Mouse (Mus musculus): Measurements from ENCODE around the gene Hist2h2bb. TPM values are rescaled to one million over a fixed set of nuclear protein-coding genes. Genes with fewer than 3 reads are reported as not detected.

The Hist2h2bb gene
- total and polyA plus RNA-seq, 3 experiments = 11.2 to 6,680 TPM; not detected in 1

DNA sequence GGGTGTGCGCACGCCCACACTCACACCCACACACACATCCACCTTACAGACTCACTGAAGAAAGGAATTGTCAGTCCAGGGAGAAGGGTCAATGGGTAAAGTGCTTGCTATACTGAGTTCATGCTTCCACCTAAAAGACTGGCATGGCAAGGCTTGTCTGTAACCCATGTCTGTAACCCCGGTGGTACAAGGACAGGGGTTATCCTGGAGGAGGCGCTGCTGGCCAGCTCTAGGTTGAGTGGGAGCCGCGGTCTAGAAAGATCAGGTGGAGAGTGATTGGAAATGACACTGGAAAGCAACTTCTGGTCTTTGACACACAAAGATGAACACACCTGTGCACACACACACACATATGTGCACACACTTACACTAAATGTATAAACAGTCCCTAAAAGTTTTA lies 11.1 kb downstream of the Hist2h2bb start (continued):
- peak; percentile 24 to 59 (median 54); a peak in 5 of 6 replicates for TF ChIP-seq CTCF (IDR thresholded peaks at IDR 0.05 in 2 of 3, conservative IDR thresholded peaks at IDR 0.05 in 1 of 3; ENCODE audit: control insufficient read depth in 1 of 3, insufficient read depth in 1 of 3, low read depth in 2 of 3, low read length in 3 of 3, poor library complexity in 1 of 3, severe bottlenecking in 1 of 3)
- no peak for TF ChIP-seq E2F4 (IDR thresholded peaks at IDR 0.05; ENCODE audit: borderline replicate concordance, low read depth, low read length)
- TF ChIP-seq ZMIZ1 (IDR thresholded peaks at IDR 0.05; ENCODE audit: low read depth, low read length) = no peak
- TF ChIP-seq RCOR1 (IDR thresholded peaks at IDR 0.05; ENCODE audit: low read depth, low read length) = no peak
- no peak for TF ChIP-seq POLR2AphosphoS5 (IDR thresholded peaks at IDR 0.05; ENCODE audit: borderline replicate concordance, low read depth, low read length)
- TF ChIP-seq USF1 (IDR thresholded peaks at IDR 0.05; ENCODE audit: low read depth, low read length) = no peak
- no peak for TF ChIP-seq ZKSCAN1 (IDR thresholded peaks at IDR 0.05; ENCODE audit: low read depth, low read length)

- Histone ChIP-seq H3K4me3 (ENCODE audit: control insufficient read depth in 1 of 2, insufficient read depth in 1 of 2, low read depth in 2 of 2, low read length in 2 of 2) (no peak overlapping the region), H3K9ac (ENCODE audit: control insufficient read depth, low read depth, low read length, poor library complexity, severe bottlenecking) (no peak overlapping the region), H3K36me3 (ENCODE audit: control insufficient read depth in 1 of 2, insufficient read depth in 2 of 2, low read length in 2 of 2) (no peaks in the 10 kb centered on the region), H3K27ac (ENCODE audit: control insufficient read depth, low read depth, low read length) (no peak overlapping the region), H3K4me1 (ENCODE audit: control insufficient read depth in 1 of 2, insufficient read depth in 2 of 2, low read length in 2 of 2) (no peaks in the 10 kb centered on the region), H3K27me3 (ENCODE audit: control insufficient read depth in 1 of 2, insufficient read depth in 2 of 2, low read length in 2 of 2) (no peaks in the 10 kb centered on the region), H3K9me3 (replicated peaks; ENCODE audit: insufficient read depth, low read length) (no peaks in the 10 kb centered on the region), H3K79me2 (ENCODE audit: control insufficient read depth, insufficient read depth, low read length, poor library complexity) (no peaks in the 10 kb centered on the region)
- DNase-seq (ENCODE audit: low read depth, low spot score) = peak; percentile 53
- TF ChIP-seq BHLHE40 (IDR thresholded peaks at IDR 0.05; ENCODE audit: borderline replicate concordance, low read depth, low read length) (no peak), NRF1 (IDR thresholded peaks at IDR 0.05; ENCODE audit: insufficient read depth, low read depth, low read length, poor library complexity, severe bottlenecking) (no peak), TCF12 (IDR thresholded peaks at IDR 0.05; ENCODE audit: low read depth, low read length) (no peak), RAD21 (IDR thresholded peaks at IDR 0.05; ENCODE audit: low read depth, low read length) (peak; percentile 75), MYB (IDR thresholded peaks at IDR 0.05; ENCODE audit: low read depth, low read length) (no peak), EP300 (IDR thresholded peaks at IDR 0.05; ENCODE audit: low read depth in 1 of 2, low read length in 2 of 2) (no peak), POLR2AphosphoS2 (IDR thresholded peaks at IDR 0.05; ENCODE audit: low read length) (no peak), CHD2 (IDR thresholded peaks at IDR 0.05; ENCODE audit: low read length) (no peak), ZKSCAN1 (IDR thresholded peaks at IDR 0.05; ENCODE audit: low read depth, low read length) (no peak), CTCF (IDR thresholded peaks at IDR 0.05 in 2 of 3, conservative IDR thresholded peaks at IDR 0.05 in 1 of 3; ENCODE audit: control insufficient read depth in 1 of 3, insufficient read depth in 1 of 3, low read depth in 2 of 3, low read length in 3 of 3, poor library complexity in 1 of 3, severe bottlenecking in 1 of 3) (peak; percentile 25 to 67 (median 42); a peak in 5 of 6 replicates), ETS1 (IDR thresholded peaks at IDR 0.05; ENCODE audit: low read depth, low read length) (no peak), E2F4 (IDR thresholded peaks at IDR 0.05; ENCODE audit: borderline replicate concordance, low read depth, low read length) (no peak), ZNF384 (IDR thresholded peaks at IDR 0.05; ENCODE audit: low read depth, low read length) (no peak), RCOR1 (IDR thresholded peaks at IDR 0.05; ENCODE audit: low read depth, low read length) (no peak), ELF1 (IDR thresholded peaks at IDR 0.05; ENCODE audit: low read depth, low read length) (no peak), MAFK (IDR thresholded peaks at IDR 0.05; ENCODE audit: borderline replicate concordance, low read depth, low read length) (no peak), GATA1 (IDR thresholded peaks at IDR 0.05; ENCODE audit: low read depth, low read length) (no peak), ZMIZ1 (IDR thresholded peaks at IDR 0.05; ENCODE audit: low read depth, low read length) (no peak), MXI1 (IDR thresholded peaks at IDR 0.05; ENCODE audit: low read depth, low read length) (no peak), TAL1 (IDR thresholded peaks at IDR 0.05; ENCODE audit: low read length) (no peak), SMC3 (IDR thresholded peaks at IDR 0.05; ENCODE audit: low read depth, low read length) (peak; percentile 46), UBTF (IDR thresholded peaks at IDR 0.05; ENCODE audit: borderline replicate concordance, insufficient read depth, low read depth, low read length) (no peak), KAT2A (conservative IDR thresholded peaks at IDR 0.05; ENCODE audit: low read depth, low read length) (no peak), HCFC1 (IDR thresholded peaks at IDR 0.05; ENCODE audit: low read depth, low read length) (no peak), SIN3A (IDR thresholded peaks at IDR 0.05; ENCODE audit: low read length) (no peak), ZC3H11A (IDR thresholded peaks at IDR 0.05; ENCODE audit: low read depth, low read length) (peak; percentile 49), MAZ (IDR thresholded peaks at IDR 0.05; ENCODE audit: low read depth, low read length) (no peak), MEF2A (IDR thresholded peaks at IDR 0.05; ENCODE audit: extremely low read depth, insufficient replicate concordance, low read depth, low read length, poor library complexity, severe bottlenecking) (no peak), USF2 (IDR thresholded peaks at IDR 0.05; ENCODE audit: borderline replicate concordance in 1 of 2, insufficient read depth in 1 of 2, low read depth in 1 of 2, low read length in 2 of 2) (no peak), GABPA (IDR thresholded peaks at IDR 0.05; ENCODE audit: low read depth, low read length) (no peak), USF1 (IDR thresholded peaks at IDR 0.05; ENCODE audit: low read depth, low read length) (no peak), CHD1 (IDR thresholded peaks at IDR 0.05; ENCODE audit: low read depth, low read length) (no peak)
Observed at GRCm38 (mm10) chr3:96284457-96284856, 14.9 kb downstream of the Hist2h2bb start.
